Mouse (Mus musculus) cerebellum, adult 11-12 months (tissue): ENCODE data around the gene Bbs10.
A peak's percentile ranks its signal among the peaks of the same experiment; 100 is the strongest.

Source experiments
- DNase-seq: peaks from one replicate; pipeline ENCODE4 v3.0.0; 2022

Gene Bbs10

DNA sequence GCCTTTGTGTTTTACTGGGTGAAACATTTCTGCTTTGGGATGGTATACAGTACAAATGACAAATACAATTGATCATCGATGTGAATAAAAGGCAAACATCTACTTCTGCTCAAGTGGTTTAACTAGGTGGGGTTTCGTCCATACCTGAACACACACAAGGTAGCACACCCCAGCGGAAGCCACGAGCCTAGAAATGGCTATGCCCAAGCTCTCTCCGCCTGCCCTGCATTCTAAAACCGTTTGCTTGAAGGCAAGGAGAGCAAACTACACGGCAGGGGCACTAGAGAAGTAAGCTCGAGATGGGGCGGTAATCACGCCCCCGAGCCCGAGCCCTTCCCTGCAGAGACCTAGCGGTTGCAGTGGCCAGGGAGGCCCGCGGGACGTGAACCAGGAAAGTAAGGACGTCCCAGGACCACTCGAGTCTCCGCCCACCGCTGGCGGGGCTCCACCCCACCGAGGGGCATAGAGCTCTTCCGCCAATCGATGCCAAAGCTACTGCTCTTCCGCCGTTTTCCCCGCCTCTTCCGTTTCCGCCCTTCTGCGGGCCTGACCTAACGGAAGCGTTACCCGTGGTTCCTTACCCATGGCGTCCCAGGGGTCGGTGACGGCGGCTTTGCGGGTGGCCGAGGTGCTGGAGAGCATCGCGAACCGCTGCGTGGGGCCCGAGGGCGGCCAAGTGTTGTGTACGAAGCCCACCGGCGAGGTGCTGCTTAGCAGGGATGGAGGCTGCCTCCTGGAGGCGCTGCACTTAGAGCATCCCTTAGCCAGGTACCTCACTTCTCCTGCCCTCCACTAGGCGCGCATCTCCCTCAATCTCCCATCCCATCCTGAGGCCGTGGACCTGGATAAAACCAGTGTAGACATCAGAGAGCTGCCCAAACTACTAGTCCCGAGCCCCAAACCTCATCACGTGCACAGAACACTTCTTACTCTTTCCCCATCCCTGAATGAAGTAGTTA, at the start of gene Bbs10:
Bbs10 (plus strand) TSS at position 540 of the 959 bp plus-strand sequence.
- peak; percentile 96 for DNase-seq

DNA sequence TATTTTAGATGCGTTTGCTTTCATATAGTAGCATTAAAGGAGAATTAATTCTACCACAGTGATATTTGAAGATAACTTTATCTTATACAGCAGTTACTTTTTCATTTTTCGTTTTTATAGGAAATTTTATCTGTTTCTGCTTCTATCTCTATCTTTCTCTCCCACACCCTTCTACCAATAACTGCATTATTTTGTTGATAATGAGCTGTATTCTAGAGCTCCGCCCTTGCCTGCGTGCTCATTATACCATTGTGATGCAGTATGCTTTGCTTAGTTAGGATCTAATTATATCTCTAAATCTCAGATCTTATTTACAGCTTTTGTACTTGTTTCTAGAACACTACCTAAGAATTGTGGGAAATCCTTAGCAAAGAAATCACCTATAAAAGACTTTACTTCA, 48.3 kb upstream of the Bbs10 start:
- DNase-seq, result no peak

DNA sequence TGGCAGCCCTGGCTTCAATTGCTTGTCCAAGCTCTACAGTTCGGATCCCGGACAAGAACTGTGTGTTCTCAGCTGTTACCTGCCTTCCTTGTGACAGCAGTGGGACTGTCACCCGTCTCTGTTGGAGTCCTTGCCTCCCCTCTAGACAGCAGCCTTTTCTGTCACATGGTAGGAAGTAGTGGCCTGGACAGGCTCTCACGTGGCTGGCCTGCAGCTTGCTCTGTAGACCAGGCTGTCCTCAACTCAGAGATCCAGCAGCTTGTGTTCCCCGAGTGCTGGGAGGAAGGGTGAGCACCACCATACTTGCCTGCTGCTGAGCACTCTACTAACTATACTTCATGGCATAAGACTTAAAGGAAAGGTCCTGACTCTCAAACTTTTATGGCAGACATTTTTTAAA, 46.8 kb upstream of the Bbs10 start:
- DNase-seq, result no peak

DNA sequence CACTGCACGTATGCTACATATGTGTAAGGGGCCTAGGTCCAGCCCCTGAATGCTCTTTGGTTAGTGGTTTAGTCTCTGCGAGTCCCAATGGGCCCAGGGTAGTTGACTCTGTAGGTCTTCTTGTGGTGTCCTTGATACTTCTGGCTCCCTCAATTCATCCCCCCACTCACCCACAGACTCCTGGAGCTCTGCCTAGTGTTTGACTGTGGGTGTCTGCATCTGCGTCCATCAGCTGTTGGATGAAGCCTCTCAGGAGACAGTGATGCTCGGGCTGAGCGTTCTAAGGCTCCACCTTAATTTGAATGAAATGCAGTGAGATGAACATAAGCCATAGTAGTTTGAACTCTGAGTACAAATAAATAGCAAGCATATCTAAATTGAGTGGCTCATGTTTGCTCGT, 43.3 kb upstream of the Bbs10 start:
- no peak for DNase-seq

DNA sequence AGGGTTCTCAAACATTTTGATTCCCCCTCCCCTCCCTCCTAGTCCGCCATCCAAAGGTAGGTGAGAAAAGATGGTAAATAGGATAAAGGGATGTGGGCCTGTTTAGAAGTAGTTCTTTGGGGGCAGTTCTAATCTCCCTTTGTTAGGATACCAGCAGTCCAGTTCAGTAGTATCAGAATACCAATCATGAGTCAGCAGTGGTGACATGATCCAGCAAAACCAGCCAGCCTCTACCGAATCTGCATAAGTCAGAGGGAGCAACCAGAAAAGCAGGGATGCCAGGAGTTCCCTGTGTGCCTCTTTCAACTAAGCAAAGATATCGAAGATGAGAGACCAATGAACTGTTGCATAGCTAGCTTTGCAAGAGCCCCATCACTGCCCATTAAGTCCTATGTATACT, 42.3 kb upstream of the Bbs10 start:
- no peak for DNase-seq

DNA sequence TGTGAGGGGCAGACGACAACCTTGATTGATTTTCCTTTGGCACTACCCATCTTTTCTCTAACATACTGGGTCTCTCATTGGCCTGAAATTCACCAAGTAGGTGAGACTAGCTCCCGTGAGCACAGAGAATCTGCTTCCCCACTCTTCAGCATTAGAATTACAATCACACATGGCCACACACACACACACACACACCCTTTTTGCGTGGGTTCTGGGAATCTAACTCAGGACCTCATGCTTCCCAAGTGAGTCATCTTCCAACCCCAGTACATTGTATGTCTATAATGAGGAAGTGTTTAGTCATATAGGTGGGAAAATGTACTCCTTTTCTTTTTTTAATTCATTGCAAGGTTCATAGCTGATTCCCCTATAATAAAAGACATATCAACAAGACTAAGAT, 41.1 kb upstream of the Bbs10 start:
- no peak for DNase-seq

DNA sequence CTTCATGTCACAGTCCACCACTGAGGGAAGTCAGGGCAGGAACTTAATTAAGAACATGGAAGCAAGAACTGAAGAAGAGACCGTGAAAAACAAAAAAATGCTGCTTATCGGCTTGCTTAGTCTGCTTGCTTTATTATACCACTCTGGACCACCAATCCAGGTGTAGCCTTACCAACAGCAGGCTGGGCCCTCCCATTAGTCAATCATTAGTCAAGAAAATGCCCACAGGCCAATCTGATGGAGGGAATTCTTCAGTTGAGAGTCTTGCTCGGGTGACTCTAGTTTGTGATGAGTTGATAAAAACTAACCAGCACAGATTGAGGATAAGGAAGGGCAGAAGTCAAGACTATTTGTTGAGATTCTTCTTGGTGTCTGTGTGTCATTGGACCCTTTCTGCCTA, 40.2 kb upstream of the Bbs10 start:
- no peak for DNase-seq

DNA sequence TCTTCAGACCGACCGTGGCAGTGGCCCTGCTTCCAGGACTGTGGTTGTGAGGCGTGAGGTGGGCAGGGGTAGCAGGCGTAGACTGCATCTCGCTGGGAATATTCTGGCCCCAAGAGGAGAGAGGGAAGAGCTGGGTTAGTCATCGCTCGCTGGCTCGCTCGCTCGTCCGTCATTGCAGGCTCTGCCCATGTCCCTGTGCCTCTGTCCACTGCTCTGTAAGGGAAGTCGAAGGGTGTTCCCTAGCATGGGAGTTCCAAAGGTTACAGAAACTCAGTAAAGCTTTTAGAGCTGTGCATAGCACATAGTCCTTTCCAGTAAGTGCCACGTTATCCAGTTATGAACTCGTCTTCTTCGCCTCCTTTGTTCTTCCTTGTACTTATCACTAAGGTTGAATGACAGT, 26.8 kb upstream of the Bbs10 start:
- no peak for DNase-seq

DNA sequence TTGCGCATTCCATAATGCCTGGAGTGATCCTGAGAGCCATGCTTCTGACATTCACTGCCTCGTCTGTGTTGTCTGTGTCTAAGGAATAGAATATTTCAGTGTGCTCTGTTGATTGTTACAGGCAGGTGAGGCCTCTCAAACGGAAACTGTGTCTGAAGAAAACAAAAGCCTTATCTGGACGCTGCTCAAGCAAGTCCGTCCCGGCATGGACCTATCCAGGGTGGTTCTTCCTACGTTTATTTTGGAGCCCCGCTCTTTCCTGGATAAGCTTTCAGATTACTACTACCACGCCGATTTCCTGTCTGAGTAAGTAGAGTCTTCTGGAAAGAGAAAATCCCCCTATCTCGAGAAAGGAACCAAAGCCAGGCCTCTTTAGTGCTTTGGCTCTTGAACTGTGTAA, 25.6 kb upstream of the Bbs10 start:
- DNase-seq, result no peak

DNA sequence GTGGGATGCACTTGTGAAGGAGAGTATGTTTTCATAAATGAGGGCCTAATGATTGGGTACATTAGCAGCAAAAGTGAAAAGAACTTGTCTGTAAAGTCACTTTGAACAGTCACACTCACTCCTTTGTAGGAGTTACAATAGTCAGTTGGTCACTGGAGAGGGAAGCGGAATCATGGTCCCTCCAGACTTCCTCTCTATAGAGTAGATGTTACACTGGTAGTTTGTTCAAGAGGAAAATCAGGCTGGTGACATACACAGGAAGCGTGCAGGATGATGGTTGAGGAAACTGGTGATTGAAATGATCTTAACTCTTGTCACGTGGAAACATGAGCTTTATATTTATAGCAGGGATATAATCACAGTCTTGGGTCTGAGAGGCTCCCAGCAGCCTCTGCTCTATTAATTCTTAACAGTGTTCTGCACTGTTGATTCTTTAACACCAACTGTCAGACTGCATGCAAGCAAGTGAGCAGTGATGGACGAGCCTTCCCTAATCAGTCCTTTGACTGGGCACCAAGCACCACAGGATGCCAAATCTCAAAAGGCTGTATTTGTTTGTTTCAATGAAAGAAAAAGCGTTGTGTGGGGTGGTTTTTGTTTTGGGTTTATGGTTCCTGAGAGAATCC, 24.9 kb upstream of the Bbs10 start:
- no peak for DNase-seq

DNA sequence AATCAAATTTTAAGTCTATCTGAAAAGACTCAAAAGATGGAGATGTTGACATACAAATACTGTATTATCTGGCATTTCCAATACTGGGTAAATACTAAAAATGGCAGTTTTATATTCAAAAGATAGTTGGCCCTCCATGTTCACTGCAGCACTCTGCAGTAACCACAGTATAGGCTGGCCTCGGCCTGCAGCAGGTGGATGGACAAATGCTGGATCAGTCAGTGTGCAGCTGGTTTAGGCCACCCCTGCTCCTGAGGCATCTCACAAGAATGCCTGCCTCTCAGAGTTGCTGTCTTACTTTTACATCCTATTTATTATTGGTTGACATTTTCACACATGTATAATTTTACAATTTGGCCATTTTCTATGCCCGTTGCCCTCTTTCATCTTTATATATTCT, 22.7 kb upstream of the Bbs10 start:
- DNase-seq, result no peak

DNA sequence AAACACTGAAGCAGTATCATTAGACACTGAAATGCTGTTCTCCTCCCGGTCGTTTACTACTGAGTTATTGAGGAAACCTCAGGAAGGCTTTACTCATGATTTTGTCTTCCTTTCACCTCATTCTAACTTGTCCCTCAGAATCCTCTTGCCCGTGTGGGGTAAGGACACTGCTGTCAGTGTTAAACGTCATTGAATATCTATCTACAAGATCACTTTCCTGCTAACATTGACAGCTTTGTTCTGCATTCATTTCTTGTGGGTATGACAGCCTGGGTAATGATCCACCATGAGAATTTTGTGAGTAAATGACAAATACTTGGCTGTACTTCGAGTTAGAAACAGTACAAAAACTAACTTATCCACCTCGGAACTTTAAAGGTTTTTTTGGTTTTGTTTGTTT, 848 bp upstream of the Bbs10 start:
- DNase-seq, result no peak

DNA sequence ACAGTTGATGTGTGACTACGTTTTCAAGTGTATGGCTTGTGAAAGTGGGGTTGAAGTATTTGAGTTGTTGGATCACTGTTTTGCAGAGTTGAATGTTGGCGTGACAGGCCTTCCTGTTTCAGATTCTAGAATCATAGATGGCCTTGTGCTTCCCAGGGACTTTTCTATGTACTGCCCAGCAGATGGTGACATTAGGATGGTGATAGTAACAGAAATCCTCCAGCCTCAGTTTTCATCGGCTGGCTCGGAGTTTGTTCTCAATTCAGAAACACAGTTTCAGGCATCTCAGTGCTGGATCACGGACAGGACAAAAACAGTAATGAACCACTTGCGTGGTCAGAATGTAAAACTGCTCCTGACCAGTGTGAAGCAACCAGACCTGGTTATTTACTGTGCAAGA, 1.1 kb downstream of the Bbs10 start:
- peak; percentile 11 for DNase-seq

DNA sequence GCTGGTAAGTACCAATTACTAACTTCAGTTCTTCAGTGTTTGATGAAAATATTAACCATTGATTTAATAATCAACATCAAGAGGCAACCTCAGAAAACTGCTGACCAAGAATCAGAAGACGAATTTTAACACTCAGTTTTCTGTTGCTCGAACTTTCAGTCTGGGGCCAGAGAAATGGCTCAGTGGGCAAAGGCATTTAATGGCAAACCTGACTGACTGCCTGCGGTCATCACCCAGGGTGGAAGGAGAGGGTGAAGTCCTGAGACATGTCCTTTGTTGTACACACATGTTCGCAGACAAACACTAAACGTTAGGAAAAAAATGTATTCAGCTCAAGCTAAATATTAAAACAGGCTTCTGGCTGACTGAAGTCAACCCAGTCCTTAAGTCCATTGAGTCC, 2.6 kb downstream of the Bbs10 start:
- no peak for DNase-seq

DNA sequence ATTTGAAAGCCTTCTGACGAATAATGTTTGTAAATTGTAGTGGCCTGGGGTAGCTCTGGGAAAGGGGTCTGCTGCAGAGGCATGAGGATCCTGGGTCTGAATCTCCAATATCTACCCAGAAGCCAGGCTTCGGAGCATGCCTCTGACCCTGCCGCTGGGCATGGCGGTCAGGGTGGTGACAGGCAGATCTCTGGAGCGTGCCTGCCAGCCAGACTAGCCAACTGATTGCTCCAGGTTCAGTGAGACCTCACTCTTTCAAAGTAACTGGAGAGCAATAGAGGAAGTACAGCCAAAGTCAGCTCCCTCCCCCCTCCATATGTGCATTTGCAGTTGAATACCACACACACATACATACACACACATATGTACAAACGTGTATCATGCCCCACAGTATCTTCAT, 4.0 kb downstream of the Bbs10 start:
- no peak for DNase-seq

DNA sequence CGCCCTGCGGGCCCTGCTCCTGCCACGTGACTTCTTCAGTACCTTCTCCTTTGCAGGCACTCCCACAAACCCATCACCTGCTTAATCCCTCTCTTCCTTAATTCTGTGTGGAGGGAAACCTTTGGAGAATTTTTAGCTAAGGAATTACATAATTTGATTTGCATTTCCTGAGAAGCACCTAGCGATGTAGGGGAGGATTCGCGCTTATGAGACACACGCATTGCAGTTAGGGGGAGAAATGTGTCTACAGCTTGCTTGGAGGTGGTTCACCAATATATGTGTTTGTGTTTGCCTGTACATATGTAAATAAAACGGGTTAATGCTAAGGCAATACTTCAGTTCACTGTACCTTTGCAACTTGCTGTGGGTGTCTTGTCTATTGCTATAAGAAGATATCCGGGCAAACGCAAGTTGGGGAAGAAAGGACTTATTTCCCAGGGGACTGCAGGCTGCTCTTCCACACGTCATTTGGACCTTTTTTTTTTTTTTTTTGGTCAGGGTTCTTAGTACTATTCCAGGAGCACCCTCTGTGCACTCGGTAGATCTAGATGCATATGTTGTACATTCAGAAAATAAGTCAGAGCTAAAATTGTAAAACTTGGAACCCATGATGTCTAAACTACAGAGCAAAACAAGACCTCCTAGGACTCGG, 10.5 kb downstream of the Bbs10 start:
- DNase-seq, result no peak

DNA sequence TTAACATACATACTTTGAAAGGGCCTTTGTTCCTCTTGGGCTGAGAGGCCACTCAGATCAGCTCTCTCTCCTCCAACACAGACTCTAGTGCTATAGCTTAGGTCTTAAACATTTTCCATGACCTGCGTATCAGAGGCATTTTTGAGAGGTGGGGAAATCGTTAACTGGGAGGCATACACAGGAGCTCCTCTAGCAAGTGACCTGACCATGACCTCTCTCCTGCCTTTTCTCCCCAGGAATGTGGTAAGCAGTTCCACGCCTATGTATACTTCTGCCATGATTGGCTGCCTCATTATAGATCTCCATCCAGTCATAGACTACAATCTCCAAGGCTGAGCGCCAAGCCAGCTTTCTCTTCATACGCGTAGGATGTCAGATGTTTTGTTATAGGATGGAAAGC, 14.8 kb downstream of the Bbs10 start:
- DNase-seq, result no peak

DNA sequence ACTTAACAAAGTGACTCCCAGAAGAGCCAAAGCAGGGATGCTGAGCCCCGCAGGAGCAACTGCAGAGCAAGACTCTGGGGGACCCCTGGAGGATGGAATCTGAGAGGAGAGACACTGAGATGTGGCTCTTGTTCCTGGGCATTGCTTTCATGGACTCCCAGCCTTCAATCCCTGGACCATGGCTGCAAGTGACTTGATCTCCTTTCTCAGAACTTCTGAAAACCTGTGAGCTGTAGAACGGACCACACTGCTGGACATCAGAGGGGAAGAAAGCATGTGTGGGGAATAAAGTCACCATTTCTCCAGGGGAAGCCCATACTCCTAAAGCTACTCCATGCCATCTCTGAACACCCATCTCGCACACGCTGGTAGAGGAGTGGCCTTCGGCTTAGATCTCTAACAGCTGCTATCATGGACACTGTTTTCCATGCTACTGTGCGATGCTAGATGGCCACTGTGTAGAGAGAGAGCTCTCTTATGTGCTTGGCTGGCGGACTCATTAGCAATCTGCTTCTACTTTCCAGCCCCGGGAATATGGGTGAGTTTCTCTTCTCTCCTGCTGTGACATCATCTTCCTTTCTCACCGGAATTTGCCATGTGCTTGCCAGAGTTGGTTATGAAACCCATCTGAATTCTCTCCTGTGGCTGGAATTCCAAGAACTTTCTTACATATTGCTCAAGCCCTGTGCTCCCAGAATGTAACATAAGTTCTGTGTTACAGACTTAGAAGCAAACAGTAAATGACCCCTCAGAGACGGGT, 16.3 kb downstream of the Bbs10 start:
- DNase-seq, result no peak

DNA sequence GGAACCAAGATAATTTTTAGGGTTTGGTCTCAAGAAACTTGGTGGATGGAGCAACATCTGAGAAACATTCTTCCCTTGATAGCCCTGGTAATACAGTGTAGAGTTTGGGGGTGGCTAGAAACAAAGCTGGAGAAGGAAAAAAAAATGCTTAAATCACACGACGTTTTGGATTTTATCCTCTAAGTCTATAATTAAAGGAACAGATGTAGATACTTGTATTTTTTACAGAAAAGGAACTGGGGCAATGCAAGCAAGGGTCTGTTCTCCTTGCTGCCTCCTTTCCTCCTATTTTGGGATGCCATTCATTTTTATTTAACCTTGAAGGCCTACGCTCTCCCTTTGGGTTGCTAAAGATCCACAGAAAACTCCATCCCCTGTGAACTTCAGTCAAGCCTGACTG, 17.5 kb downstream of the Bbs10 start:
- DNase-seq, result no peak

DNA sequence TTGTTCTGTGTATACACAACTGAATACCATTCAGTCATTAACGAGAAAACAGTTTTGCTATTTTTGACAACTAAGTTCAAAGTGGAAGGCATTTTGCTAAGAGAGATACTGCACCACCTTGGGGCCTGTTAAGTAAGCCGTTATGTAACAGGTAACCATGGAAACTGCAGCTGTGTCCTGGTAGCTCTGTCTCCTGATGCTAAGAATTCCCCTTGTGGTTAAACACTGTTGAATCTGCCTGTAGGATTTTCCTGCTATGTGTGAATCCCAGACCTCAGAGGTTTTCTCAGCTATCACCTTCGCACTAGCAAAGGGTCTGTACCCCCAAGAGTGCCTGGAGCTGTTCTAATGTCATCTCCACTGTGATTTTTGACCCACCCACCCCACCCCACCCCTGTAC, 19.5 kb downstream of the Bbs10 start:
- DNase-seq, result no peak

DNA sequence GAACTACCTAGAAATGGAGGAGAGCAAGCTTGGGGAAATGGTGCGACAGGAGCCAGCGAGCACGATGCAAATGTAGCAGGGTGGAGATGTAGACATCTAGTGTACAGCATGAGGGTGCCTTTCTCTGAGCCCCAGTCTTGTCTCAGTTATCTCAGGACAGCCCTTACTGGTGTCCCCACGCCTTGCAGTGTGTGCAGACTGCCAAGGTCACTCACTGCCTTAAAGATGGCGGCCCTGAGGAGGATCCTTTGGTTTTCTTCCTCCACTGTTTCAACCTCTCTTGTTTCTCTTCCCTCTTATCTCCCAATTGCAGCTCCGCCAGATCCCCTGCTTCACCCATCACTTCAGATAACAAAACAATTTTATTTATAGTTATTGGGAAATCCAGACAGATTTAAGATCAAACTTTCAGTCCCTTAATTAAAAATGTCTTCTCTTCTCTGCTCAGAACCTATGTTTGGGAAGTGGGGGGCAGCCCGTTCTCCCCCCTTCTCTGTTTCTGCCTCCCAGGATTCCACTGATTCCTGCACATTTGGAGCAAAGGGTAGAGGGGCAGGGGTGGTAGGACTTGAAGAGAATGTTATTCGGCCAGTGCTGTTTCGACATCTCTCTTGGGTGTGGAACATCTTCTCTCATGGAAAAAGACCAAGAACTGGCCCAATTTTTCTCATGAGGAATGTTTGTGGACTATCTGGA, 20.5 kb downstream of the Bbs10 start:
- DNase-seq, result no peak

DNA sequence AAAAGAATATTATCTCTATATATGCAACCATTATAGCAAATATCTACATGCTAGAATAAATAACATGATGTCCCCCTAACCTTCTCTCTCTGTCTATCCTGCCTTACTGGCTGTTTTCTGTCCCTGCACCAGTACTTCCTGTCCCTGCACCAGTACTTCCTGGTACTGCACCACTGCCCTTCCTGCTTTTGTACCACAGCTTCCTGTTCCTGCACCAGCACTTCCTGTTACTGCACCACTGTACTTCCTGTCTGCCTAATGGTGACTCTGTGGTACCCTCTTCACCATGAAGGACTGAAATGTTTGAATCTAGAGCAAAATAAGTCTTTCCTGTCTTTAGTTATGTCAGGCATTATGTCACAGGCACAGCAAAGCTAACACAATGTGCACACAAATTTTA, 22.1 kb downstream of the Bbs10 start:
- no peak for DNase-seq

DNA sequence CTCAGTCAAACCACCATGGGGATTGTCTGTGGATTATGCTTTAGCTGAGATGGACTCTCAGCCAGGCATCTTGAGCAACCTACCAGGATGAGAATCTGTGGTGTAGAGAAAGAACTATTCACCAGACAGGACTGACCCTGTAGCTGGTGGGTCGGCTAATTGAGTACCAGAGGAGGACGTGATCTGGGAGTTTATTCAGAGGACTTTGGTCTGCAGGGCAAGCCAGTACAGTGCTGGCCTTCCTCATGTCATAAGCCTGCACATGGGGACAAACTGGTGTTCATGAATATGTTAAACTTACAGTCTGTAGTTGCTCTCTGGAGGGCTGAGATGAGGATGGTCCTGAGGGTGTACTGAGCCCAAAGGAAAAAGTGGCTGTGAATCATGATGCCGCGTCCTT, 29.5 kb downstream of the Bbs10 start:
- no peak for DNase-seq
